Mouse (Mus musculus) myocyte (in vitro differentiated cells): ENCODE data around the gene Aqp2.

Experiments
- CEBPB ChIP-seq: IDR thresholded peaks from 2 replicates; pipeline ENCODE4 v1.6.1; 2011; ENCODE audit warnings: mild to moderate bottlenecking, moderate library complexity; ENCODE audit not compliant: poor library complexity, insufficient read depth, severe bottlenecking
- MAX ChIP-seq: IDR thresholded peaks from one replicate; pipeline ENCODE4 v1.6.1; 2011; ENCODE audit warnings: low read depth, mild to moderate bottlenecking, control low read depth
- MYOG ChIP-seq, 3 experiments: IDR thresholded peaks; one replicate each; pipeline ENCODE4 v1.6.1; 2011; ENCODE audit warnings: control low read depth in 2 of 3, low read depth in 2 of 3, mild to moderate bottlenecking in 2 of 3; ENCODE audit not compliant: insufficient read length in 2 of 3, control insufficient read depth in 1 of 3, insufficient read depth in 1 of 3
- POLR2A ChIP-seq: IDR thresholded peaks from one replicate; pipeline ENCODE4 v1.6.1; 2011; ENCODE audit warnings: low read depth, mild to moderate bottlenecking, control low read depth, moderate library complexity; ENCODE audit not compliant: insufficient read length
- POLR2AphosphoS2 ChIP-seq: IDR thresholded peaks from one replicate; pipeline ENCODE4 v1.6.1; 2011; ENCODE audit warnings: low read depth, control low read depth; ENCODE audit not compliant: insufficient read length
- REST ChIP-seq: IDR thresholded peaks from one replicate; pipeline ENCODE4 v1.6.1; 2011; ENCODE audit warnings: mild to moderate bottlenecking, control low read depth, moderate library complexity; ENCODE audit not compliant: insufficient read depth, insufficient read length
- TCF12 ChIP-seq: IDR thresholded peaks from one replicate; pipeline ENCODE4 v1.6.1; 2011; ENCODE audit warnings: mild to moderate bottlenecking, control low read depth; ENCODE audit not compliant: poor library complexity, insufficient read depth, severe bottlenecking
- USF1 ChIP-seq: IDR thresholded peaks from one replicate; pipeline ENCODE4 v1.6.1; 2011; ENCODE audit warnings: low read depth, mild to moderate bottlenecking, control low read depth, moderate library complexity

DNA sequence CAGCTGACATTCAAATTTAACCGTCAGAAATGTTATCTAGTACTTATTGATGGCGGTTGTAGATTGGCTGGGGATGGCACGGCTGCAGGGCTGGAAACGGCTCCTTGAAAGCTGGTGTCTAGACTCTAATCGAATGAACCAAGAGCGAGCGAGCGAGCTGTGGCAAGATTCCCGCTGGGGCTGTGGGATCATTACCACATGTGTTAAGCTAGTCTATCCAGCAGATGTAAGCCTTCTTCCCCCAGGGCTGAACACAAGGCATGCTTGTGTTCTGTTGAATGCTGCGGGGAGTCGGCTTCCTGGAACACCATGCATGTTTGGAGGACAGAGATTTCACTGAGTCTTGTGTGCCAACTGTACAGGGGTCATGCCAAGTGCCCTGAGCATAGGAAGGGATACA, 32.3 kb upstream of the Aqp2 start:
- no peak for TF ChIP-seq POLR2A
- TF ChIP-seq USF1, result no peak
- TF ChIP-seq MYOG (IDR thresholded peaks at IDR 0.05; ENCODE audit: control insufficient read depth in 1 of 3, insufficient read depth in 1 of 3, insufficient read length in 2 of 3, low read depth in 2 of 3), result no peak
- TF ChIP-seq TCF12, result no peak
- TF ChIP-seq POLR2AphosphoS2, result no peak
- TF ChIP-seq MAX, result no peak
- TF ChIP-seq REST, result no peak
- TF ChIP-seq CEBPB, result no peak
